Mouse (Mus musculus): ENCODE measurements around the gene Sgms1.

Gene Sgms1

DNA sequence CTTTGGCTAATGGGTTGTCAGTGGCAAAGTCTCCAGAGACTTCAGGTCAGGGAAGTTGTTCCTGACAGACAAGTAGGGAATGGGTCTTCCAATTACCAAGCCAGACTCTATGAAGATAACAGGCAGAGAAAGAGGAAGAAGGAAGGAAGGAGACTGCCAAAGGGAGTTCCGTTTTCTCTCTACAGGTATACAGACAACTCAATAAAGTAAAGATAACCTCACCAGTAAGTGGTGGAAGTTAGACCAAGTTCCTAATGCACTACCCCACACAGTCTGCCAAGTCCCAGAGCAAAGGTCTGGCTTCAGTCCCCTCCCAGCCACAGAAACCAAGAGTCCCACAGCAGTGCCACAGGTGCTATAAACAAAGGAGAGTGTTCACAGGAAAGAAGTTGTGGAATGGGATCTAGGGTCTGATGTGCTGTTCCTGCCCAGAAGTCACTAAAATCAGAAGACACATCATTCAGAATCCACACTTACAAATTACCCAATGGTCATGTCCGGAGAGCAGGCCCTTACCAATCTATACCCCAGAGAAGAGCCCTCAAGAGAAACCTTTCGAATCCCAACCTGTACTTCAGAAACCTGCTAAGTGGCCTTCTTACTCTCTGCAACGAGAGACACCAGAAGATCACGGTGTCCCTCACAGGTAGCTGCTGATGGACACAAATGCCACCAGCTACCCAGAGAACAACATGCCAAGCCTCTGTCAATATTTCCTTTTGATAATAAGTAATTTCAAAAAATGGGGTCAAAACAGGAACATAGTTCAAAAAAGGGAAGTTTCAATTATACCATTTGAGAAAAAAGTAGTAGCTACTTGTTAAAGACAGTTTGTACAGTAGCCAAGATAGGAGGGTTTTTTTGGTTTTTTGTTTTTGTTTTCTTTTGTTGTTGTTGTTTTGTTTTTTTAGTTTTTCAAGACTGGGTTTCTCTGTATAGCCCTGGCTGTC is 140.1 kb downstream of the Sgms1 start:
- no peak for DNase-seq (ENCODE audit: low read depth, low spot score)

DNA sequence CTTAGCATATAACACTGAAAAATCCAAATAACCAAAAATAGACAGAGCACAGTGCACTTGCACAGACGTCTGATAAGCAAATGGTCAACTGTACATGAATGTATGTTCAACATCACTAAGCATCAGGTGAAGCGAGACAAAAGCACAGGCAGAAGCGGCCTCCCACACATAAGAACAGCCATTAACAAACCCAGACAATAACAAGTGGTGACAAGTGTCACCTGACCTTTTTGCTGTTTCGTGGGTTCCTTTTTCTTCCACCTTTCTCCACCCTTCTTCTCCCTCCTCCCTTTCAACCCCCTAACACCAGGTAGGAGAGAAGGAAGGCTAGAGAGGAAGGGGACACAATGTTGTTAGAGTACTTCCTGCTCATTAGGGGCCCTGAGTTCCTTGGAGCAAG is 144.6 kb downstream of the Sgms1 start:
- DNase-seq (ENCODE audit: low read depth, low spot score): no peak

DNA sequence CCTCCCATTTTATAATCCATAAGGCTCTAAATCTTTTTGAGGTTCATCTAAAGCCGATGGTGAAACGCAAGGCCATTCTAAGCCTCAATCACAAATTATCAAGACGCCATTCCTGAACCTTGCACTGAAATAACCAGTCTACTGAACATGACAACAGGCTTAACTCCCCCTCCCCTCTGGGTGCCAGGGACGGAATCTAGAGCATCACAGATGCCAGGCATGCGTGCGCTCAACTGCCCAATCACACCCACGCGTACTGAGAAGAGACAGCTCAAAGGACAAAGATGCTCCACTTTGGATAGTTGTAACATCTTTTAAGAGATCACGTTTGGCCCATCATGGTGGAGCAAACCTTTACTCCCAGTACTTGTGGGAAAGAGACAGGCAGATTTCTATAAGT is 146.3 kb downstream of the Sgms1 start:
- no peak for DNase-seq (ENCODE audit: low read depth, low spot score)

DNA sequence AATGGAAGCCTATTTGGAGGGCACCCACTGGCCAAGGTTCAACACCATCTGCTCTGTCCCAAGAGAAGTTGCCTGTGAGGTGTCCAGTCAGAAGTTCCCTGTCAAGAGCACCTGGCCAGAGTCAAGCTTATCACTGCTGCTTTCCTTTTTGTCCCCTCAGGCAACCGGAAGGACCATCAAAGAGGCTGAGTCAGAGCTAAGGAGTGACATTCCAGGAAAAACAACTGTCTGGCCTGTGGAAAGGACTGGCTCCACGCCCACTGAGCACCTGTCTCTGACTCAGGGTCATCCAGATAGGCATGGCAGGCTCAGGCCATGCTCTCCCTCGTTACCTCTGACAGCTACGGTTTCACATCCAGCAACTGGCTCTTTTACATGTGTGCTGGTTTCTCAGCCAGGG is 147.4 kb downstream of the Sgms1 start:
- DNase-seq (ENCODE audit: low read depth, low spot score): no peak

DNA sequence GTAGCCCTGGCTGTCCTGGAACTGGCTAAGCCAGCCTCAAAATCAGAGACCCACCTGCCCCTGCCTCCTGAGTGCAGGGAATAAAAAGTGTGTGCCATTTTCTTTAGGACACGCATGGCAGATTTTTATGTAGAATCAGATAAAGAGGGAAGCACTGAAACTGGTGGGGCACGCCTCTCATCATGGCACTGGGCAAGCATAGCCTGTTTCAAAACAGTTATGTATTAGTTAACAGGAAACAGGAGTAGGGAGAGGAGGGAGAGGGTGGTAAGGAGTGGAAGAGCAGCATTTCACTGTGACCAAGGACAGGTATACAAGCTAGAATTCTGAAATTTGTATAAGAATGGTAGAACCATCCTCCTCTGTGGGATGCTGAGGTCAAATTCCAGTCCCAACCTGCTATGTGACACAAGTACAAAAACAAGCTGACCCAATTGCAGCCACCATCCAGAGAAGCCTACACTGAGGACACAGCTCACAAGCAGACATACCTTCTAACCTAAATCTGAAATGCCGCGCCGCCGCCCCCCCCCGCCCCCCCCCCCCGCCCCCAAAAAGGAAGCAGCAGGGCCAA is 149.0 kb downstream of the Sgms1 start:
- no peak for DNase-seq (ENCODE audit: low read depth, low spot score)

DNA sequence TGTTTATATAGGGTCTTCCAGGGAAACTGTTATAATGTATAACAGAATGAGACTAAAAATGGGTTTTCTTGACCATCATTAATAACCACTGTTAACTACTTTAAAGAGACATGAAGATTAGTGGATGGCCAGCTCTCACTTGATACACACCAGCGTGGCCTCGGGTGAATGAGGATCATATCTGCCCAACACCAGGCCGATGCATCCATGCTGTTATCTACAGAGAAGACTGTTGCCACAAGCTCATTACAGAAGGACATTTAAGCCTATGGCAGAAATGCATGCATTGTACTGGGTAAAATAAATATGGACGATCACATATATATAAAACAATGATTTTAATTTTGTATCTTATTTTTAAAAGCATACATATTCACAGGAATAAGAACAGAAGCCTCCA is 149.6 kb downstream of the Sgms1 start:
- DNase-seq (ENCODE audit: low read depth, low spot score): no peak

DNA sequence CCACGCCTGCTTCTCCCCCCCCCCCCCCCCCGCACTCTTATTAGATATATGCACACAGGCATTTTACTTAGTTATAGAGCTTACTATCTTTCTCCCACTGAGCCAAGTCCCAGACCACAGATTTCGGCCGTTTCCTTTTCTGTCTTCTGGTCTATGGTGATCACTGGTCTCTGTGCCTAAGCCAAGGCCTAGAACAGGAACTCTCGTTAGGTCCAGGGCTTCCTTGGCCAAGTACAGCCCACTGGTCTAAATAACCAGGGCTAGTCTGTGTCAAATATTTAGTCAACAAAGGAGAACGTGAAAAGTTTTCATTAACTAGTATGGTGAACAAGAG is 150.1 kb downstream of the Sgms1 start:
- DNase-seq (ENCODE audit: low read depth, low spot score): no peak

DNA sequence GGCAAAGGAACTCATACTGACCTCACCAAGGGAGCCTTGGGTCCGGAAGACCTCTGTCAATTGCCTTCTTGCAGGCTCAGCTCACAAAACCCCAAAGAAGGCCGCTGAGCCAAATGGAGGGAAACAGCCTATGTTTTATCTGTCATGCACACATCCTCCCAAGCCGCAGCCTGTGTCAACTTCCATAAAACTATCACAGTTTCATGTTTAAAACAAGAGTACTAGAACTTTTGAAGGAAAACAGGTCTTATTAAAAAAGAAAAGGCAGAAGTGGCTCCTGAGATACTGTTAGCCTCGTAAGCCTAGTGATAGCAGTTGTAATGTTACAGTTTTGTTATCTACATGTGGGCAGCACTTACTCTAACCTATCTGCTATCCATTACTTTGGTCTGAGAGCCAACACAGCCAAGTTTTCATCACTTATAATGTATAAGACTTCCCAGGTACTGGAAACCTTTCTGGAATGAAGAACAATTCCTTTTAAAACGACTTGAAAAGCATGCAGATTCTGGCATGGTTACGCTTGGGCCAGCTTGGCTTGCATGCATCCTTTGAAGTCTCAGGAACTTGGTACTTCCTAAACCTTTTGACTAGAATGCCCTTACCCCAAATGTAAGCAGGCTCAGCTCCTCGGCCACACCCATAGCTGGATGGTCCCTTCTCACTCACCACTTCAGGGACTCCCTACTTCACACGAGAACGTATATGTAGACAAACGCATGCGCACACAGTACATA is 150.6 kb downstream of the Sgms1 start:
- no peak for DNase-seq (ENCODE audit: low read depth, low spot score)

DNA sequence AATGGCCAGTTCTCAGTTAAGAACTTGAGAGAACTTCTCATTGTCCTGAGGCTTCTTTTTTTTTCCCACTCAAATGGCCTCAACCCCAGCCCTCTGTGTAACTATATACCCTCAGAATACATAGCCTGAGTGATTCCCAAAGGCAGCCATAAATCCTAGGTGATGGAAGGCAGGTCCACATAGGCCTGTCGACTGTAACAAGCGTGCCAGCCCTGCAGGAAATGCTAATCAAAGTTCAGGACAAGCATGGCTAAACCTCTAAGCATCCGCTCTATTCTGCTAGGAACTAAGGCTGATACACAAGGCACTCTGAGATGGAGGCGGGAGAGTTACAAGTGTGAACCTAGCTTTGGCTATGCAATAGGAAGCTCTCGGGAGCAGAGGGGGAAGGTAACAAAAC is 151.8 kb downstream of the Sgms1 start:
- no peak for DNase-seq (ENCODE audit: low read depth, low spot score)

DNA sequence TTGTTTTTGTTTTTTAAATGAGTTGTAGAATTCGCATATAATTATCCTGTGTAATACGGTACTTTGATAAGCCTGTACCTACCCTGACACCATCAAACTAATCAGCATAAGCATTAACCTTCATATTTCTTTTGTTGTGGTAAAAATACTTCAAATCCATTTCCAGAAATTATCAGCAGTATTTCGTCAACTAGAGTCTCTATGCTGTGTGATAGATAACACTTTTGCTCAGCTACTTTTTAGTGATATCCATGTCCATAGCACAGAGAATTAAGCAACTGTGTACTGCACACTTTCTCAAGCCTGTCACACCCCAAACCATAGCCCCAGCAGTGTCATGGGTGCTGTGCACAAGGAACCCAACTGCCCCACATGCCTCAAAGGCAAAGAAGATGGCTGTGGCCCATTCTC is 152.3 kb downstream of the Sgms1 start:
- no peak for DNase-seq (ENCODE audit: low read depth, low spot score)

DNA sequence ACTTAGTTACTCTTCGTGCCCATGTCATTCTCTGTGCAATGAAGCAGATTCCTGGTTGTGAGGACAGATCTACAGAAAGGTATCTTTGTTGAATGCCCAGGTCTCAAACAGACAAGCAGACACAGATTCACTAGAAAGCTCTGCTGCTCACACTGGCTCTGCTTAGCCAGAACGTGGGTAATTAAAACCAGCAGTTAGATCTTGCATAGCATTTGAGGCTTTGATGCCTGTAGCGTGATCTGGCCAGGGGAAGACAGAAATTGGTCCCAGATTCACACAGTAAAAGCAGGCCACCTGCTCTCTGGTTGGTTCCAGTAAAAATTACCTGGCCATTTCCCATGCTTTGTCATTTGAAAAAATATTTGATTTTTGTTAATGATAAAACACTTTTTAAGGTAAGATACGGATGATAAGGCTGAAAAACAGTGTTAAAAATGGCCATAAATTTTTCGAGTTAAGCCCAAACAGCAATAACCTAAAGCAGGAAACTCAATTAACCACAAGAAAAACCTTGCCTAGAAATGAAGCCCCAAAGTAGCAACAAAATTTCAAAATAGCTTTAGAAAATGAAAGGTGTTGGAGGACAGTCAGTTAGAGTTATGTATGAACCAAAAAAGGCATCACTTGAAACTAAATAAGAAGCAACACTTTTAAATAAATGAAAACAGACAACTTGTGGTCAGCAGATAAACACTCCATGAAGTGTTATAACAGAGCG is 154.6 kb downstream of the Sgms1 start:
- no peak for DNase-seq (ENCODE audit: low read depth, low spot score)

DNA sequence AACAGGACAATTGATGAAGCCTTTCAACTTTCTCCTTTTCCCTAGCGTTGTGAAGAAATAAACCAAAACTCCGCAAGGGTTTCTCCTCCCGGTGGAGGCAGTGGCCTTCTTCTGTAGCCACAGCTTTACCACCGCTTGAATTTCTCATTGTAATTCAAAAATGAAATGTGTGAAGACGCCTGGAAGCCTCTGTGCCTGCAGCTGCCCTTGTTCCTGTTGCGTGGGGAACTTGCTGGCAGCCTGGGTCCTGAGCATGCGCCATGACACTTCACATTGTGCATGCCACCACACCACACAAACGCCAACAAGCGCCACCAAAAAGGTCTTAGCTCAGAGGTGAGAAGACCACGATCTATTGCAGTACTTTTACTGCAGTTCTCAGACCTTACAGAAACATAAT is 158.2 kb downstream of the Sgms1 start:
- DNase-seq (ENCODE audit: low read depth, low spot score): no peak

DNA sequence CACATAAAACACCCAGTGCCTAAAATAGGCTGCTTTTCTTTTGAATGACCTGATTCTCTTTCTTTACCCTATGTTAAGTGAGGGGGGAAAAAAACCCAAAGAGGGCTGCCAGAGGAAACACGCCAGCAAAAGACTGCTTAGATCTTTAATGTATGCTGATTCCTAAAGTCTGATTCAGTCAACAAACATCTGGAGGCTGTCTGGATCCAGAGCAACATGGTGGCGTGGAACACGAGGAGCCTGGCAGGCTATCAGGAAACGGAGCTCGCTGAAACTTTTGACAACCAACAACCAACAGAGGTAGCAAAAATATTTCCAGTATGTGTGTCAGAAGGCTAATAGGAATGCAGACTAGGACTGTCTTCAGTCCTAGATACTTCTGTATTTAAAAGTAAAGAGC is 158.7 kb downstream of the Sgms1 start:
- DNase-seq (ENCODE audit: low read depth, low spot score): no peak

DNA sequence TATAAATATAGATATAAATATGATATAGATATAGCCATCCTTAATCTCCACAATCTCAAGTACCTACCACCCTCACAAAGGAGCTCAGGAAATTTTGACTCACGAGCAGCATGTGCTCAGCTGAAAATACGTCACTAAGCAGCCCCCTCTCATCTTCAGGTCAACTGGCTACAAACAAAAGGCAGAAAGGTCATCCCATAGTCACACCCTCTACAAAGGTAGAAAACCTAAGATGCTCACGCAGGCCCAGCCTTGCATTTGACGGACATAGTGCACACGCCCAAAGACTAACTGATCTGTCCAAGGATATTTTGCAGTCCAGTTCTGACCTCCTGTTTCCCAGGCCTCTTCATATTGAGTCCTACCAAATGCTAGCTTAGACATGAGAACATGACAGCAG is 159.2 kb downstream of the Sgms1 start:
- no peak for DNase-seq (ENCODE audit: low read depth, low spot score)

DNA sequence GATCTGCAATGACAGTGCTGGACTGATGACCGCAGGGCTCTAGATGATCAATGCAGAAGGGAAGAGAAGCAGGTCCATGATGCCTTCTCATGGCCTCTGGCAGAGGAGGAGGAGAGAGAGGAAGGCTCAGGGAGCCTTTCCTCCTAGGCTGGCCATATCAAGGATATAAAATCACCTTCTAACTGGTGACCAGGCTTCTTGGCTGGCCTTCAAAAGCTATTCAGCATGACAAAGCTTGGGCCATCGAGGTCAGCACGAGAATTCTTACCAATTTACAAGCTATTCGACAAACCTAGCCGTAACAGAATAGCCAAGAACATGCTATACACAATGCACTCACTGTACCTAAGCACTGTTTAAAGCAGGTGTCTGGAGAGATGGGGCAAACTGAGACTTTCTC is 159.7 kb downstream of the Sgms1 start:
- no peak for DNase-seq (ENCODE audit: low read depth, low spot score)

DNA sequence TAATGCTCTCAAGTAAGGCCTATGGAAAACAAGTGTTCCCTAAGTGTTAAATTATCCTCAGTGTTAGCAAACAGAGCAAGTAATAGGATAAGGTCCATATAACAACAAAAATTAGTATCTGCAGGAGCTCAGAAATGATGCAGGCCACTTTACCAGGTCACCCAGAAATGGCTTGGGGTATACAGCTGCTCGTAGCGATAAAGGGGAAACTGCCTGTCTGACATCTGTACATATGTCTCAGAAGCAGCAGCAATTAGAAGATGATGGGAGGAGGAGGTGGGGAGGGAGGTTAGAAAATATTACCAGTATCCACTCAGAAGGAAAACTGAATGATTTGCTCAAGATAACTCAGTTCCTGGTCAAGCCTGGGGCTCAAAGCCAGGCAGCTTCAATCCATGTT is 162.3 kb downstream of the Sgms1 start:
- DNase-seq (ENCODE audit: low read depth, low spot score): no peak

DNA sequence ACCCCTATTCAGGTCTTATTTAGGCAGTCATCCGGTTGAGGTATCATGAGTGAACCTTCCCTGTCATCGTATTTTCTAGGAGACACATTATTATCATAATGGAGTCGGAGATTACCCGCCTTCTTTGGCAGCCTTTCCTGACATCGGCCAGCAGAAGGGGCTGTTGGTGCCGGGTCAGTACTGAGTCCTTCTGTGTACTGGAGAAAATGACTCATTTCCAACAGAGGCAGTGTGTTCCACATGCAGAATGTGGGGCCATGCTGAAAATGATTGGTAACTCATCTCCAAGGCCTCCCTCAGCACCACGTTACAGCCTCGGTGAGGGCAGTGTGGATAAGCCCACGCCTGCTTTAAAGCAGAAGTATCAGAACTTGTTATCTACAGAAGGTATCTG is 164.4 kb downstream of the Sgms1 start:
- no peak for DNase-seq (ENCODE audit: low read depth, low spot score)

DNA sequence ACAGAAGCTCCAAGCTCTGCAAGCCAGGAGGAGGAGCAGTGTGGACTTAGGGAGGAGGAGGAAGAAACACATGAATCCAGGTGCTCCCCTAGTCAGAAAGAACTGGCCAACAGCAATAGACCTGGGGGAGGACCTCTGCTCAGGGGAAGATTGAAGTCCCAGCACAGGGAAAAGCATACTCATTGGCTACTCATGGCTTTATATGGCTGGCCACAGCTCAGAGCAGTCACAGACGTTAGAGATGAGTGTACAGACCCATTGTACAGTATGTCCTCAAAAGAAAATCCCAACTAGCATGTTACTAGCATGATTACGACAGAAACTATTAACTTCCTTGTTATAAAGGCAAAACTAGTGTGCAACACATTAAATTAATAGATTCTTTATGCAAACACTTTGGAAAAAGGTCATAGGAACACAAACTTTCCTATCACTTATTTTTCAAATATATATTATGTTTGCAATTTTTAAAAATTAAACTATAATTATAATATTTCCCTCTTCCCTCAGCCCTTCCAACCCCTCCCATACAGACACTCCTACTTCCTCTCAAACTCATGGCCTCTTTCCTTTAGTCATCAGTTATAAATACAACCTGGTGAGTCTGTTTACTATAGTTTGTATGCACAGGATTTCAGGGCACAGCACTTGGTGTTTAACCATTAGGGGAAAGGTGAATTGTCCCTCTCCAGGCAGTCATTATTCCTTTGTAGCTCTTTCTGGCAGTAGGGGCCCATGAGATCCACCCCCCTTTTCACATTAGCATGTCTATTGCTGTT is 165.0 kb downstream of the Sgms1 start:
- no peak for DNase-seq (ENCODE audit: low read depth, low spot score)

DNA sequence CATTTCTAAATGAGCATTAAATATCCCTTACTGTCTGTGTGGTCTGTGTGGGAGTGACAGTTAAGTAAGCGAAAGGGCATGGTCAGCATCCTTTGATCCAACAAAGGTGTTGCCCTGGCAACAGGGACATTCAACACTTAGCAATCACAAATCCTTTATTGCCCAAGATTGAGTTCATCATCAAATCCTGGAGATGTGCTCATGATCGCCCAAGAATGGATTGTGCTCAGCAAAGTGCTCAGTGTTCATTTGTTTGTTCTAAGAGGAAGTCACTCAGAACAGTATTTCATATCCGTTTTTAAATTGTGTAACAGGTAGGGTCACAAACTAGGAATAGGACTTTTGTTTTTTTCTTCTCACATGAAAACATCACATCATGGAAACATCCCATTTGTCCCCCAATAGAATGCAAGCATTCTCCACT is 165.8 kb downstream of the Sgms1 start:
- no peak for DNase-seq (ENCODE audit: low read depth, low spot score)

DNA sequence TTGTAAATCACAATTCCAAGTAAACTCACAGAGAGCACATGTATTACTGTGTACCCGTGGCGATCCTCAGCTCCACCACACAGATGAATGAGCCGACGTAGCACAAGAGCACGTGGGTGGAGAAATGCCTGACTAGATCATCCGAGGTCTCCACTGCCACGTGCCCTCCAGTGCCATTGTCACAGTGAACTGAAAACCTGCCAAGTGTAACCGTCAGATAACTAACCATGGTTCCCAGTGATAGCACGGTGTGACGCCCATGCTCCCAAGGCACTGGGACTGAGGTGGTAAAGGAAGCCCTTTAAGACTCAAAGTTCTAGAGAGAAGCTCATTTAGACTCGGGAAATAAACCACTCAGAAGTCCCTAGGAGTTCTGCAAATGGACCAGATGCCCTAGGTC is 167.4 kb downstream of the Sgms1 start:
- no peak for DNase-seq (ENCODE audit: low read depth, low spot score)

DNA sequence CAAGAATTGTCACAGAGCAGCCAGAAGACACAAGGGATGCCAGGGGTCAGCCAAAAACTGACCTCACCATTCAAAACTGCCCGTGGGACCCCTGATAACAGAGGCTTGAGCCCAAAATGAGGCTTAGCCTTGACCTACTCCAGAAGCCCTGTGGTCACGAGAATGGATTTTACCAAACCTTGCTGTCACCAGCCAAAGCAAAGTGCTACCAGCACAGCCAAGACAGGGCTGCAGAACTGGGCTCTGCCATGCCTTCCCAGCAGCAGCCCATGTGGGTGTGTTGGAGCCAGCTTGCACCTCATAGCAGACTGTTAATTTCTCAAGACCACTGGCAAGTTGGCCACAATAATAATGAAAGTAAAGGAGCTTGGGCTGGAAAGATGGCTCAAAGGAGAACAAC is 168.5 kb downstream of the Sgms1 start:
- DNase-seq (ENCODE audit: low read depth, low spot score): no peak

Data from telencephalon, adult 2 months (tissue).